Mouse (Mus musculus) kidney, adult 2 months (tissue): ENCODE measurements around the gene Zdhhc17.

ENCODE experiments used
- CTCF ChIP-seq: fragments of 200-500 bp; conservative IDR thresholded peaks from 2 replicates; pipeline ENCODE4 v1.5.1; 2011; ENCODE audit warnings: low read depth, mild to moderate bottlenecking, control low read depth, low read length, moderate library complexity, mixed read lengths; ENCODE audit not compliant: insufficient read depth, insufficient read length
- POLR2A ChIP-seq: fragments of 200-500 bp; IDR thresholded peaks from one replicate; pipeline ENCODE4 v1.6.1; 2011; ENCODE audit warnings: low read depth, low read length, control low read depth

GRCm38 (mm10) chr10:111050061-111050460 is 40.1 kb upstream of the Zdhhc17 start:
- no peak for TF ChIP-seq CTCF
- TF ChIP-seq POLR2A: no peak
